Mouse (Mus musculus) forebrain, embryonic 10.5 days (tissue): ENCODE measurements at regions not wholly inside any gene's neighbourhood (a gene's known extent, or its start where the extent isn't known, plus 50 kb on each side); places are given as distances from the start of the nearest gene placed in this dataset.

Source experiments
- DNase-seq: peaks from one replicate; pipeline ENCODE4 v3.0.0-alpha.2; 2017; ENCODE audit warnings: low spot score; ENCODE audit errors: extremely low spot score
- H3K27ac ChIP-seq: fragments of 300-500 bp; sonication (generic); 2 replicates; pipeline ENCODE4 v1.5.1; 2016; ENCODE audit warnings: mild to moderate bottlenecking
- H3K27me3 ChIP-seq: fragments of 300-500 bp; sonication (generic); 2 replicates; pipeline ENCODE4 v1.6.1; 2016; ENCODE audit warnings: mild to moderate bottlenecking; ENCODE audit not compliant: poor library complexity, severe bottlenecking
- H3K36me3 ChIP-seq: fragments of 300-500 bp; sonication (generic); replicated peaks from 2 replicates; pipeline ENCODE4 v1.6.1; 2016; ENCODE audit warnings: mild to moderate bottlenecking, moderate library complexity
- H3K4me1 ChIP-seq: fragments of 300-500 bp; sonication (generic); 2 replicates; pipeline ENCODE4 v1.6.1; 2016
- H3K4me3 ChIP-seq: fragments of 300-500 bp; sonication (generic); 2 replicates; pipeline ENCODE4 v1.5.1; 2016; ENCODE audit warnings: mild to moderate bottlenecking, moderate library complexity
- H3K9me3 ChIP-seq: fragments of 300-500 bp; sonication (generic); 2 replicates; pipeline ENCODE4 v1.6.1; 2016; ENCODE audit warnings: mild to moderate bottlenecking, moderate library complexity
- WGBS: fragments of 180-500 bp; shearing (Covaris S2); methylation state at CpG from one replicate; pipeline ENCODE4 v1.1.7; 2016; 5-methylcytosine and 5-hydroxymethylcytosine counted together

DNA sequence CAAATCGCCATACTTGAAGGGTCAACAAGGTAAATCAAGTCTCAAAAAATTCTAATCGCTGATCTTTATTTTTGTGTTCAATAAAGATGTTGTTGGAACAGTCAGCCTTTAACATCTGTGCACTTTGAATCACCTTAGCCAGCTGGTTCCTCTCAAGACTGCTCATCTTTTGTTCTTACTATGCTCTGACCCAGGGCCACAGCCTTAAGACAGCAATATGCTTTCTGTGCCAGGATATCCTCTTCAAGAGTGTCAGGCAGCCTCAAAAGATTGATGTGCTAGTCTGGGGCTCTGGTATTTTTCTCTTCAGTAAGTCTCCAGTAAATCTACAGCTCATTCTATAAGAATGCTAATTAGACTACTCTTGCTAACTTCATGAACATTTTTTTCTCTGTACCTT, 199.9 kb downstream of the Dph6 start:
- Histone ChIP-seq H3K36me3 (no peaks in the 10 kb centered on the region), H3K27ac (no peak overlapping the region), H3K27me3 (no peaks in the 10 kb centered on the region), H3K4me1 (no peaks in the 10 kb centered on the region), H3K9me3 (no peaks in the 10 kb centered on the region), H3K4me3 (no peak overlapping the region)
- DNase-seq, result no peak
- 87% methylated on average over 2 of the region's 2 CpGs for WGBS

DNA sequence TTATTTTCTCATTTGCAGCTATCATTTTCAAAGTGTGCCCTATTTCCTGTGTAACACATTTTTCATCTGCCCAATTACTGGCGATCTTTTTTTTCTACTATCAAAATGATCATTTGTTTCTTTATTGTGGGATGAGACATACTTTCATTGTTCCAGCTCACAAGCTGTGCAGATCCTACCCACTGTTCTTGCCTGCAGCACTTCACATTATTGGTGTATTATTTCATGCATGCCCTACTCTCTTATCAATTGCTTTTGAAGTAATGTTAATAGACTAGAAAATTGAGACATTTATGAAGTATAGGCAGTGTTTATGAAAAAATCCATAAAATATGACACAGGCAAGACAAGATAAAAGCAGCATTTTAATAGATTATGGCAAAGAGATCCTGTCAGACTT, 204.6 kb downstream of the Dph6 start:
- Histone ChIP-seq H3K27ac (no peak overlapping the region), H3K27me3 (no peaks in the 10 kb centered on the region), H3K36me3 (no peaks in the 10 kb centered on the region), H3K4me1 (no peaks in the 10 kb centered on the region), H3K9me3 (no peaks in the 10 kb centered on the region), H3K4me3 (no peak overlapping the region)
- 84% methylated on average over 1 of the region's 1 CpGs for WGBS
- no peak for DNase-seq

GRCm38 (mm10) chr2:114443801-114444200, 211.0 kb downstream of the Dph6 start:
- Histone ChIP-seq H3K36me3 (no peaks in the 10 kb centered on the region), H3K27ac (no peak overlapping the region), H3K4me1 (peaks cover 26% of the 10 kb centered on the region), H3K4me3 (no peak overlapping the region), H3K27me3 (no peaks in the 10 kb centered on the region), H3K9me3 (no peaks in the 10 kb centered on the region)
- no peak for DNase-seq
- WGBS, result 79% methylated on average over 2 of the region's 2 CpGs

- H3K36me3 ChIP-seq, result no peaks in the 10 kb centered on the region
- no peaks in the 10 kb centered on the region for H3K27me3 ChIP-seq
- no peak for DNase-seq
- WGBS, result 62% methylated on average over 6 of the region's 6 CpGs
- H3K4me3 ChIP-seq, result no peak overlapping the region
- H3K27ac ChIP-seq, result no peak overlapping the region
- H3K9me3 ChIP-seq, result no peaks in the 10 kb centered on the region
- peaks cover 26% of the 10 kb centered on the region for H3K4me1 ChIP-seq
Observed at GRCm38 (mm10) chr2:114440943-114441342, 213.8 kb downstream of the Dph6 start.

- no peak overlapping the region for H3K27ac ChIP-seq
- no peaks in the 10 kb centered on the region for H3K36me3 ChIP-seq
- no peak for DNase-seq
- peaks cover 26% of the 10 kb centered on the region for H3K4me1 ChIP-seq
- WGBS, result 68% methylated on average over 1 of the region's 1 CpGs
- no peak overlapping the region for H3K4me3 ChIP-seq
- H3K9me3 ChIP-seq, result no peaks in the 10 kb centered on the region
- H3K27me3 ChIP-seq, result no peaks in the 10 kb centered on the region
Observed at GRCm38 (mm10) chr2:114439668-114440067, 215.1 kb downstream of the Dph6 start.

- no peak for DNase-seq
- H3K4me1 ChIP-seq, result peaks cover 25% of the 10 kb centered on the region
- H3K27ac ChIP-seq, result no peak overlapping the region
- no peaks in the 10 kb centered on the region for H3K27me3 ChIP-seq
- no peak overlapping the region for H3K4me3 ChIP-seq
- no peaks in the 10 kb centered on the region for H3K36me3 ChIP-seq
- no peaks in the 10 kb centered on the region for H3K9me3 ChIP-seq
- WGBS, result 64% methylated on average over 3 of the region's 3 CpGs
Observed at GRCm38 (mm10) chr2:114438048-114438447, 216.7 kb downstream of the Dph6 start.

- H3K27ac ChIP-seq, result no peak overlapping the region
- H3K4me3 ChIP-seq, result no peak overlapping the region
- no peaks in the 10 kb centered on the region for H3K9me3 ChIP-seq
- no peaks in the 10 kb centered on the region for H3K4me1 ChIP-seq
- 89% methylated on average over 10 of the region's 10 CpGs for WGBS
- no peaks in the 10 kb centered on the region for H3K36me3 ChIP-seq
- H3K27me3 ChIP-seq, result no peaks in the 10 kb centered on the region
- DNase-seq, result no peak
Observed at GRCm38 (mm10) chr2:114427426-114428157, 226.3 kb upstream of the Zfp770 start.

DNA sequence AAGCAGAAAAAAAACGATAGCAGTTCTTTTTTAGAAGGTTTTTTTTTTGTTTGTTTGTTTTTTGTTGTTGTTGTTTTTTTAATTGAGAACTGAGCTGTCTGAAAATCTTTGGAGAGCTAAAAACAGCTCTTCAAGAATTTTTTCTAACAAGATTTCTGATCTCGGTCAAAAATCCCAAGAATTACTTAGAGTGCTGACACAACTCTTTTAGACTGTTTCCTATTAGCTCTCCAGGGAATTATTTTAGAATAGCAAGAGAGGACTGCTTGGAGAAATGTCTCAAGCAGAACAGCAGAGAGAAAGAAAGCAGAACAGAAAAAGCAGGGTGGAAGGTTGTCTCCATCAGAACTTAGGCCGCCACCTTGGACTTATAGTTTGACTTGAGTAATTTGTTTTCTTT, 218.1 kb upstream of the Zfp770 start:
- Histone ChIP-seq H3K4me3 (no peak overlapping the region), H3K4me1 (no peaks in the 10 kb centered on the region), H3K36me3 (no peaks in the 10 kb centered on the region), H3K27ac (no peak overlapping the region), H3K9me3 (no peaks in the 10 kb centered on the region), H3K27me3 (no peaks in the 10 kb centered on the region)
- 74% methylated on average over 3 of the region's 3 CpGs for WGBS
- no peak for DNase-seq

DNA sequence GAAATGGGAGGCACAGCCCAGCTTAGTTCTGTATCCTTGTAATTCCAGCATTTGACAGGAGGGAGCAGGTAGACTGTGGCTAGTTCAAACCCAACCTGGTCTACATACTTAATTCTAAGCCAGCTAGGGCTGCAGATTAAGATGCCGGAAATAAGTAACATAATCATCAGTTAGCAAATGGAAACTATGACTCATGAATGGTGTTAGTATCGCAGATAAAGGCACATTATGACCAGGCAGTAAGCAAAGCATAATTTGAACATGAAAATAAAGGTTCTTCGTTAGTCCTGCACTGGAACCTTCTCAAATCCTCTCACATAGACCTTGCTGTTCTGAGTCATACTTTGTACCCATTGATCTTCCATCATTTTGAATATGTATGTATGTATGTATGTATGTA, 211.7 kb upstream of the Zfp770 start:
- H3K27ac ChIP-seq, result no peak overlapping the region
- 89% methylated on average over 3 of the region's 3 CpGs for WGBS
- no peak for DNase-seq
- no peaks in the 10 kb centered on the region for H3K27me3 ChIP-seq
- H3K36me3 ChIP-seq, result no peaks in the 10 kb centered on the region
- no peaks in the 10 kb centered on the region for H3K9me3 ChIP-seq
- no peaks in the 10 kb centered on the region for H3K4me1 ChIP-seq
- H3K4me3 ChIP-seq, result no peak overlapping the region

DNA sequence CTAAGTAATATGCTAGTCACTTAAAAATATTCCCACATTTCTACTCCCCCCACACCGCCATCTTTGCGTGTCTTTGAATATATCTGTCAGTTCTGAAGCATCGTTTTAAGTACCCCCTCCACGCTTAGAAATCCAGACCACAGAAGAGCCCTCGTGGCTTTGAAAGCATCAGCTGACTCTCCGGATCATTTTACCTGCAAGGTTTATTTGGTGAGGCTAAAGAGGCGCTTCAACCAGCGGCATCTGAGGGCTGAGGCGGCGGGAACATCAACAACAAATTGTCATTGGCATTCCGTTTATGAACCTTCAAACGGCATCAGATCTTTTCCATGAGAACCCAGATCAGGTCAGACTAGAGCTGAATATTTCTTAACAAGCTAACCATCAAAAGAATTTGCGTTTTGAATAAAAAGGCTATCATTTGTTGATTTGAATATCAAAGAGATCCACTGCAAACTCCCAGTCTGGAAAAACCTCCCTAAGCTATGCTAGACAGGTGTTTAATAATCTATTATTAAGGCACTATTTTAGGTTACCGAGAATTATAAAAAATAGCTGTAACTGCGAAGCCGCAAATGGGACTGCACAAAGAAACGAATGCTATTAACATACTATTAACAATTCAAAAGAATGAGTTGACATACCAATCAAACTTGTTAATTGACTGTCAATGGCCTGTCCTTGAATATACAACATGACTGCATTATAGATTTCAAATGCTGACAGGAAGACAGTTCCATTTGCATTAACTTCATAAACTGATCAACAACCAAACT, 210.9 kb upstream of the Zfp770 start:
- WGBS, result 75% methylated on average over 17 of the region's 17 CpGs
- DNase-seq, result no peak
- no peaks in the 10 kb centered on the region for H3K27me3 ChIP-seq
- no peak overlapping the region for H3K4me3 ChIP-seq
- H3K4me1 ChIP-seq, result no peaks in the 10 kb centered on the region
- no peak overlapping the region for H3K27ac ChIP-seq
- H3K36me3 ChIP-seq, result no peaks in the 10 kb centered on the region
- no peaks in the 10 kb centered on the region for H3K9me3 ChIP-seq

- H3K4me3 ChIP-seq, result no peak overlapping the region
- 90% methylated on average over 3 of the region's 3 CpGs for WGBS
Observed at GRCm38 (mm10) chr2:114410717-114411116, 209.4 kb upstream of the Zfp770 start.

DNA sequence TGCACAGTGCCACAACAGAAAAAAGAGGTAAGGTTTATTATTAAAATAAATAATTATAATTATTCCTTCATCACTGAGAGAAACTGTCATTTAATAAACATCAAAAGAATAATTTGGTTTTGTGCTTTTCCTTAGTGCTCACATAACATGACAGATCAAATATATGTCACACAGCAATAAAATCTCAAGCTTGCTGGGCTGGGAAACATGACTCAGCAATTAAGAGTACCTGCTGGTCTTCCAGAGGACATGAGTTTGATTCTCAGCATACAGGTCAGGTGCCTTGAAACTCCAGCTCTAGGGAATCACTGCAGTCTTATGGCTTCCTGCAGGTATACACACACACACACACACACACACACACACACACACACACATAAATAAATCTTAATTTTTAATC, 208.3 kb upstream of the Zfp770 start:
- Histone ChIP-seq H3K36me3 (no peaks in the 10 kb centered on the region), H3K4me3 (no peak overlapping the region), H3K27me3 (no peaks in the 10 kb centered on the region), H3K9me3 (no peaks in the 10 kb centered on the region), H3K4me1 (no peaks in the 10 kb centered on the region), H3K27ac (no peak overlapping the region)
- DNase-seq, result no peak

More at GRCm38 (mm10) chr2:114410717-114411116, 209.4 kb upstream of the Zfp770 start:
- Histone ChIP-seq H3K4me1 (no peaks in the 10 kb centered on the region), H3K36me3 (no peaks in the 10 kb centered on the region), H3K9me3 (no peaks in the 10 kb centered on the region), H3K27ac (no peak overlapping the region), H3K27me3 (no peaks in the 10 kb centered on the region)
- no peak for DNase-seq

DNA sequence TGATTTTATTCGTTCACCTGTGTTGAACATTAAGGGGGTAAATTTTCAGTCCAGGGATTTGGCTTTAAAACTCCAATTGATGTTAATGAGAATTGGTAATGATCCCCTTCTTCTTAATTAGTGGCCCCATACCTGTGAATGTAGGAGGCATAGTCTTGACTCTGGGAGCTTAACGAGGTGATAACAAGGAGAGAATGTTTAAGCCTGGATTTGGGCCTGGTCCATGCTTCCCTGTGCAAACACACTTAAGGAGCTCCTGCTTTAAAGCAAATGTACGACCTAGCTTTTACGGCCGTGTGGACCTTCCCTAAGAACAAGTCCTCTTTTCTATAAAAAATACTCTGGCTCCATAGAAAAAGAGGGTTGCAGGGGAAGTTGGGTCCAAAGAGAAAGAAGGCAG, 206.1 kb upstream of the Zfp770 start:
- no peaks in the 10 kb centered on the region for H3K27me3 ChIP-seq
- H3K4me1 ChIP-seq, result no peaks in the 10 kb centered on the region
- H3K27ac ChIP-seq, result no peak overlapping the region
- 37% methylated on average over 5 of the region's 5 CpGs for WGBS
- H3K36me3 ChIP-seq, result no peaks in the 10 kb centered on the region
- DNase-seq, result no peak
- no peaks in the 10 kb centered on the region for H3K9me3 ChIP-seq
- H3K4me3 ChIP-seq, result no peak overlapping the region
